Mouse (Mus musculus): Measurements from ENCODE around the gene Pxt1.

GRCm38 (mm10) chr17:28905377-28905916 is 38.2 kb downstream of the Pxt1 start:
- TF ChIP-seq CTCF (IDR thresholded peaks at IDR 0.05; ENCODE audit: insufficient read depth, low read depth, low read length) (no peak), POLR2A (IDR thresholded peaks at IDR 0.05; ENCODE audit: insufficient read depth, low read depth, low read length) (peak; percentile 47; the same call in 1 of the 2 replicates)

Data from olfactory bulb, adult 2 months (tissue).